Mouse (Mus musculus): Measurements from ENCODE around the gene Scamp2. TPM values are rescaled to one million over a fixed set of nuclear protein-coding genes. Genes with fewer than 3 reads are reported as not detected.

Gene Scamp2
- total and polyA plus RNA-seq, 2 experiments from 2014 or later, result 47.4 to 53.1 TPM

DNA sequence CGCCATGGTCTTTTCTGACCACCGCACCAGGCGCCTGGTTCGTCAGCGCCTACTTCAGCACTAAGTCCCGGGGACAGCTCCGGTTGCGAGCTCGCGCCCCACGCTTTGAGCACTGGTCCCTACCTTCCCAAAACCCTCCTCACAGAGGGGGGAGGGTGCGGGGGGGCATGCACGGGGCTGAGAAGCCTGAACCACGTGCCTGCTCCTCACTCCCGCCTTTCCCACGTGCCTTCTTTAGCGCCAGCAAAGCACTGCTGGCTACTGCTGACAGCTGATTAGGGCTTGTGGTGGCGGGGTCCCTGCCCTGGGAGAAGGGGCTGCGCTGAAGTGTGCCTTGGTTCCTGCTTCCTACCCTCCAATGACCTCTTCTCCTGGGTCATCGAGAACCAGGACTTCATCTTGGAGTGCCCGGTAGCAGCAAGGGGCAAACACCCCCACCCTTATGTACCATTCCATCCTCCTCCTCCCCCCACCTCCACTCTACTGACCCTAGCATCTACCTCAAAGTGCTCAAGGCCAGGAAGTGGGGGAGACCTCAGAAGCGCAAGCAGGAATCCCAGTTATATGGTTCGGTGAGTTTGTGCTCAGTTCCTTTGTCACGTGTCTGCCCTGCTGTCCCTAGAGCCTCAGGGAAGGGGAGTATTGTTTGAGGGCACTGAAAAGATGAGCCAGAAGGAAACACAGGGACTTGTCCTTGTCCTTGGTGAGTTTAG, 45.6 kb downstream of the Scamp2 start, which contains the start of gene Cplx3:
TSS of gene Cplx3 (minus strand) at position 143 of the 713 bp plus-strand sequence.
- Histone ChIP-seq H3K4me3 (ENCODE audit: low read length) (peak within 1 kb of the TSS; percentile 21), H3K9me3 (ENCODE audit: low read length) (no peaks in the 10 kb centered on the region), H3K9ac (replicated peaks; ENCODE audit: low read length) (0 out of 2 replicates have a peak within 1 kb of the TSS, but pooled peaks have one; percentile 24), H3K27ac (no peak within 1 kb of the TSS), H3K4me1 (ENCODE audit: insufficient read depth, low read length) (peaks cover 19% of the 10 kb centered on the region), H3K27me3 (ENCODE audit: insufficient read depth, low read length) (peaks cover 12% of the 10 kb centered on the region; the same call in 1 of the 2 replicates), H3K36me3 (ENCODE audit: insufficient read depth, low read length) (no peaks in the 10 kb centered on the region), H3K4me2 (ENCODE audit: low read depth, low read length) (peak within 1 kb of the TSS; percentile 56)
- WGBS, result 3% methylated on average over 24 of the region's 24 CpGs
- DNase-seq (ENCODE audit: low spot score), result peak; percentile 59
- ATAC-seq, result peak; percentile 78
- no peak for TF ChIP-seq CTCF (IDR thresholded peaks at IDR 0.05; ENCODE audit: low read depth)

DNA sequence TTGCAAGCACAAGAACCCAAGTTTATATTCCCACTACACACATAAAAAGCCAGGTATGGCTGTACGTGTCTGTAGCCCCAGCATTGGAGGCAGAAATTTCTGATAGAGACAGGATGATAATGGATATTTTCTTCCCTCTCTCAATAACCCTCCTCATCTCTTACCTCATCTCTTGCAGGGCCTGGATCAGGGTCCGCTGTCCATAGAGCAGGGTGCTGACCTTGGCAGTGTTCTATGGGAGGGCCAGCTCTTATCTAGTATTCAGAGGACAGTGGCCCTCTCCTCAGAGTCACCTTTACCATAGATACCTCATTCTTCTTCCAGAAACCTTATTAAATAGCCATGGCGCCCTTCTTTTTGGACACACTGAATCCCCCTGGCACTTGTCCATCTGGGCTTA, 49.1 kb downstream of the Scamp2 start:
- Histone ChIP-seq H3K9me3 (ENCODE audit: low read length) (no peaks in the 10 kb centered on the region), H3K4me2 (ENCODE audit: low read depth, low read length) (no peak overlapping the region), H3K4me1 (ENCODE audit: insufficient read depth, low read length) (peaks cover 10% of the 10 kb centered on the region), H3K27ac (no peak overlapping the region), H3K9ac (replicated peaks; ENCODE audit: low read length) (no peak overlapping the region), H3K4me3 (ENCODE audit: low read length) (no peak overlapping the region), H3K36me3 (ENCODE audit: insufficient read depth, low read length) (no peaks in the 10 kb centered on the region), H3K27me3 (ENCODE audit: insufficient read depth, low read length) (peaks cover 12% of the 10 kb centered on the region; the same call in 1 of the 2 replicates)
- 65% methylated on average over 3 of the region's 3 CpGs for WGBS
- ATAC-seq (no peak), DNase-seq (ENCODE audit: low spot score) (no peak)
- TF ChIP-seq CTCF (IDR thresholded peaks at IDR 0.05; ENCODE audit: low read depth), result no peak

DNA sequence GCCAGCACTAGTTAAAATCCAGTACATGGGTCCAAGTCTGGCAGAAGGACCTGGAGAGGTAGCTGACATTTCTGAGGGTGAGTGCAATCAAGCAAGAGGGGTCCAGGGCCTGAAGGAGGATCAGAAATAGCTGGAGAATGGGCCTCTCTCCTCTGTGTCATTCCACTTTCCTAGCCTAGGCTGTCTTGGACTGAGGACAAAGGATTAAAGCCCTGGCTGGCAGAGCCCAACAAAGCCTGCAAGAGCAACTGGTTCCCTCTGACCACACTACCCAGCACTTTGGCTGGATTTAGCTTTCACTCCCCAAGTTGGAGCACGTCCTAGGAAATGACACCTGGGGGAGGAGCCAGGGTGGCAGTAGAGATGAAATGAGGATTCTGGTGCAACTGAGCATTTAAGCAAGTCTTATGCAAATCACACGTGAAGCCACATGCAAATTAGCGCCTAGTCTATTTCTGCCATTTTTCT, 49.6 kb downstream of the Scamp2 start:
- peaks cover 10% of the 10 kb centered on the region for H3K4me1 ChIP-seq (ENCODE audit: insufficient read depth, low read length)
- peaks cover 12% of the 10 kb centered on the region; the same call in 1 of the 2 replicates for H3K27me3 ChIP-seq (ENCODE audit: insufficient read depth, low read length)
- DNase-seq (ENCODE audit: low spot score) (peak; percentile 62), ATAC-seq (no peak)
- no peak overlapping the region for H3K4me3 ChIP-seq (ENCODE audit: low read length)
- no peak overlapping the region for H3K4me2 ChIP-seq (ENCODE audit: low read depth, low read length)
- 31% methylated on average over 3 of the region's 3 CpGs for WGBS
- no peak for TF ChIP-seq CTCF (IDR thresholded peaks at IDR 0.05; ENCODE audit: low read depth)
- no peak overlapping the region for H3K9ac ChIP-seq (replicated peaks; ENCODE audit: low read length)
- H3K27ac ChIP-seq, result peak overlapping the region; percentile 26; the same call in 1 of the 2 replicates
- no peaks in the 10 kb centered on the region for H3K9me3 ChIP-seq (ENCODE audit: low read length)
- no peaks in the 10 kb centered on the region for H3K36me3 ChIP-seq (ENCODE audit: insufficient read depth, low read length)

DNA sequence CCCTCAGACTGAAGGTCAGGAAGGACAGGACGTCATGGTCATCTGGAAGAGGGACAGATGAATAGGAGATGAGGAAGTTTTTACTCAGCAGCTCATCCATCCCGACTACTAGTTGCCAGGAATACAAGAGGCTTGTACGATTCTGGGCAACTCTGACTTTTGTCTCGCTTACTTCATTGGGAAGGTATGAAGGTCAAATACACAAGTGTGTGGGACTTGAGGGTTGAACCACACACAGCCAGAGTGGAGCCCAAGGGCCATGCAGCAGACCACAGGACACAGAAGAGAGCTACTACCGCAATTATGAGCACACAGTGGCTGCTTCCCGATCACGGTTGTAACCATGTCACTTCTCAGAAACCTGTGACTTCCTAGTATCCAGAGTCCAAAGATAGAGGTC, 51.8 kb downstream of the Scamp2 start:
- H3K4me3 ChIP-seq (ENCODE audit: low read length), result no peak overlapping the region
- no peak for DNase-seq (ENCODE audit: low spot score)
- 88% methylated on average over 7 of the region's 7 CpGs for WGBS
- H3K27me3 ChIP-seq (ENCODE audit: insufficient read depth, low read length), result no peaks in the 10 kb centered on the region
- H3K27ac ChIP-seq, result no peak overlapping the region
- no peak for ATAC-seq
- H3K9me3 ChIP-seq (ENCODE audit: low read length), result no peaks in the 10 kb centered on the region
- no peak overlapping the region for H3K4me2 ChIP-seq (ENCODE audit: low read depth, low read length)
- TF ChIP-seq CTCF (IDR thresholded peaks at IDR 0.05; ENCODE audit: low read depth), result no peak
- H3K4me1 ChIP-seq (ENCODE audit: insufficient read depth, low read length), result no peaks in the 10 kb centered on the region
- H3K36me3 ChIP-seq (ENCODE audit: insufficient read depth, low read length), result no peaks in the 10 kb centered on the region
- no peak overlapping the region for H3K9ac ChIP-seq (replicated peaks; ENCODE audit: low read length)

DNA sequence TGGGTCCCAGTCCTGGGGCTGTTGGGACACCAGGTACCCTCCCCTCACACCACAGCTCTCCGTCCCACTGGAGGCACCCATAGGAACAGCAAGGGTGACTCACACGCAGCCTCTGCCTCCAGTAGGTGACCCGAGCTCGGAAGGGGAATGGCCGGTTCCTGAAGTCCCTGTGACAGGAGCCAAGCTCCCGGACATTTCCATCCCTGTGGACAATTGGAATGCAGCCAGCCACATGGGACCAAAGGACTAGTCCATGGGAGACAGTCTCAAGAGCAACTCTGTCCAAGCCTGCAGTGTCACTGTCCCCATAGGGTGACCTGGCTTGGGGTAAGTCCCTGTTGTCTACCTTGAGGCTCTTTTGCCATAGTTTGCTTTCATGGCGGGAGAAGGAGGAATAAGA, 53.2 kb downstream of the Scamp2 start:
- WGBS, result 70% methylated on average over 7 of the region's 7 CpGs
- H3K27ac ChIP-seq, result no peak overlapping the region
- no peaks in the 10 kb centered on the region for H3K36me3 ChIP-seq (ENCODE audit: insufficient read depth, low read length)
- no peak overlapping the region for H3K4me2 ChIP-seq (ENCODE audit: low read depth, low read length)
- TF ChIP-seq CTCF (IDR thresholded peaks at IDR 0.05; ENCODE audit: low read depth), result no peak
- H3K27me3 ChIP-seq (ENCODE audit: insufficient read depth, low read length), result no peaks in the 10 kb centered on the region
- no peak overlapping the region for H3K9ac ChIP-seq (replicated peaks; ENCODE audit: low read length)
- H3K4me3 ChIP-seq (ENCODE audit: low read length), result no peak overlapping the region
- no peak for ATAC-seq
- H3K4me1 ChIP-seq (ENCODE audit: insufficient read depth, low read length), result no peaks in the 10 kb centered on the region
- DNase-seq (ENCODE audit: low spot score), result no peak
- H3K9me3 ChIP-seq (ENCODE audit: low read length), result no peaks in the 10 kb centered on the region

DNA sequence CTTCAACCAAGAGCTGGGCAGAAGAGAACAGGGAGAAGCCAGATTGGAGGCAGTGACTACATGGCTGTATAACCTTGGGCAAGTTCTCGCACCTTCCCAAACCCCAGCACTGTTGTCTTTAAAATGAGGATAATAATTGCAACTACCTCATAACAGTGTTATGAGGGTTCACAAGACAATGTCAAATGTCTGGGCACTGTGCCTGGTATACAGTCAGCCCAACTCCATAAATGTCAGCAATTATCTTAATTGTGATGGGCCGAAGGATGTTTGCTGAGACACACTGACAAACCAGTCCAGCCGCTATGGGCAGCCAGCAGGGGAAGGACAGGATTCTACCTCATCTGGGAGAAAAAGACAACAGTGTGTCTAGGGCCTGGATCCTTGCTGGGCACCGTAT, 54.0 kb downstream of the Scamp2 start:
- Histone ChIP-seq H3K27me3 (ENCODE audit: insufficient read depth, low read length) (no peaks in the 10 kb centered on the region), H3K4me2 (ENCODE audit: low read depth, low read length) (no peak overlapping the region), H3K36me3 (ENCODE audit: insufficient read depth, low read length) (no peaks in the 10 kb centered on the region), H3K4me3 (ENCODE audit: low read length) (no peak overlapping the region), H3K9ac (replicated peaks; ENCODE audit: low read length) (no peak overlapping the region), H3K27ac (no peak overlapping the region), H3K4me1 (ENCODE audit: insufficient read depth, low read length) (no peaks in the 10 kb centered on the region), H3K9me3 (ENCODE audit: low read length) (no peaks in the 10 kb centered on the region)
- ATAC-seq (no peak), DNase-seq (ENCODE audit: low spot score) (no peak)
- no peak for TF ChIP-seq CTCF (IDR thresholded peaks at IDR 0.05; ENCODE audit: low read depth)
- 84% methylated on average over 4 of the region's 4 CpGs for WGBS

DNA sequence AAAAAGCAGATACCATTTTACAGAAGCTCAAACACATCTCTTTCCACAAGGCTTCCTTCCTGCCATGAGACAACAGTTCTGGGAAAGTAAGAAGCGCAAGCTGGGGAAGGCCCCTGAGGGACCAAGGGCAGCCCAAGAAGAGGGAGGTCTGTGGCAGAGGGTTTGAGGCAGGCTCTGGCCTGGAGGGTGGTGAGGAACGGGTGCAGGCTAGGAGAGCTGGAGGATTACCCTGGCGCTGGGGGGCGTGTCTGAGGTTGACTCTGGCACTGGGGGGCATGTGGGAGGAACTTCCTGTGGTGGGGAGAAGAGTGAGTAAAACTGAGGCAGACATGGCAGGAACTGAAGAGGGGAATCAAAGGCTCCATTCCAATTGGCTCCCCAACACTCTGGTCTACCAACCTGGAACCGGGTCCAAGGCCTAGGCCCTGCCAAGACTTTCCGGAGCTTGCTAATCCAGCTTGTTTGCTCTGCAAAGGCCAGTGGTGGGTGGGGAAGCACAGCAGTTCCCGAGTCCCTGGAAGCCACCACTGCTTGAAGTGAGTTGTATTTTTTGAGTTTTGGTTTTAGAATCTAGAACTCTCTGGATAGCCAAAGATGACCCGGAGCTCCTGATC, 56.9 kb downstream of the Scamp2 start:
- Histone ChIP-seq H3K27ac (no peak overlapping the region), H3K9me3 (ENCODE audit: low read length) (no peaks in the 10 kb centered on the region), H3K36me3 (ENCODE audit: insufficient read depth, low read length) (no peaks in the 10 kb centered on the region), H3K4me3 (ENCODE audit: low read length) (no peak overlapping the region), H3K4me1 (ENCODE audit: insufficient read depth, low read length) (no peaks in the 10 kb centered on the region), H3K9ac (replicated peaks; ENCODE audit: low read length) (no peak overlapping the region), H3K27me3 (ENCODE audit: insufficient read depth, low read length) (no peaks in the 10 kb centered on the region), H3K4me2 (ENCODE audit: low read depth, low read length) (no peak overlapping the region)
- 75% methylated on average over 8 of the region's 8 CpGs for WGBS
- DNase-seq (ENCODE audit: low spot score), result no peak
- no peak for ATAC-seq
- TF ChIP-seq CTCF (IDR thresholded peaks at IDR 0.05; ENCODE audit: low read depth), result no peak
